Mouse (Mus musculus) retina, adult 2 months (tissue): Measurements from ENCODE around the gene Etl4.

Experiments
- DNase-seq: peaks from one replicate; pipeline ENCODE4 v3.0.0-alpha.2; 2012; ENCODE audit warnings: low read depth, low spot score

Gene Etl4

GRCm38 (mm10) chr2:20443671-20444440 lies 534.3 kb downstream of the Etl4 start:
- no peak for DNase-seq

- DNase-seq = no peak
Measured at GRCm38 (mm10) chr2:20445156-20446155, 535.9 kb downstream of the Etl4 start.

GRCm38 (mm10) chr2:20446180-20446579 lies 536.6 kb downstream of the Etl4 start:
- DNase-seq = no peak

- no peak for DNase-seq
Measured at GRCm38 (mm10) chr2:20450945-20451344, 541.4 kb downstream of the Etl4 start.

- no peak for DNase-seq
Measured at GRCm38 (mm10) chr2:20453506-20454206, 544.1 kb downstream of the Etl4 start.

GRCm38 (mm10) chr2:20479199-20479598 lies 569.6 kb downstream of the Etl4 start:
- no peak for DNase-seq

GRCm38 (mm10) chr2:20486137-20486788 lies 576.7 kb downstream of the Etl4 start:
- no peak for DNase-seq

- no peak for DNase-seq
Measured at GRCm38 (mm10) chr2:20489090-20489489, 579.5 kb downstream of the Etl4 start.

GRCm38 (mm10) chr2:20492125-20492524 lies 582.5 kb downstream of the Etl4 start:
- DNase-seq = no peak

- no peak for DNase-seq
Measured at GRCm38 (mm10) chr2:20493806-20494205, 584.2 kb downstream of the Etl4 start.

- peak; percentile 20 for DNase-seq
Measured at GRCm38 (mm10) chr2:20494666-20495065, 585.1 kb downstream of the Etl4 start.

- DNase-seq = no peak
Measured at GRCm38 (mm10) chr2:20496219-20496800, 586.7 kb downstream of the Etl4 start.

- DNase-seq = no peak
Measured at GRCm38 (mm10) chr2:20507832-20508723, 598.5 kb downstream of the Etl4 start.

GRCm38 (mm10) chr2:20508724-20509052 lies 599.1 kb downstream of the Etl4 start:
- DNase-seq = no peak

GRCm38 (mm10) chr2:20510061-20510460 lies 600.5 kb downstream of the Etl4 start:
- DNase-seq = no peak

GRCm38 (mm10) chr2:20516270-20516865 lies 606.8 kb downstream of the Etl4 start:
- no peak for DNase-seq

- no peak for DNase-seq
Measured at GRCm38 (mm10) chr2:20517853-20518252, 608.3 kb downstream of the Etl4 start.

- DNase-seq = peak; percentile 8
Measured at GRCm38 (mm10) chr2:20518506-20518905, 608.9 kb downstream of the Etl4 start.

GRCm38 (mm10) chr2:20519447-20520098 lies 610.0 kb downstream of the Etl4 start:
- no peak for DNase-seq
